Mouse (Mus musculus) hindbrain, embryonic 15.5 days (tissue): ENCODE measurements at regions not wholly inside any gene's neighbourhood (a gene's known extent, or its start where the extent isn't known, plus 50 kb on each side); places are given as distances from the start of the nearest gene placed in this dataset.

ENCODE experiments used
- ATAC-seq: fragments of 200-750 bp; cut with Nextera tagmentation; 2 replicates; pipeline ENCODE4 v1.8.0; 2017; ENCODE audit warnings: low read depth, moderate number of reproducible peaks, moderate TSS enrichment; ENCODE audit not compliant: low FRiP score
- H3K27ac ChIP-seq: fragments of 300-500 bp; sonication (generic); replicated peaks from 2 replicates; pipeline ENCODE4 v1.5.1; 2015; ENCODE audit warnings: mild to moderate bottlenecking, inconsistent platforms
- H3K27me3 ChIP-seq: fragments of 300-500 bp; sonication (generic); 2 replicates; pipeline ENCODE4 v1.6.1; 2015; ENCODE audit warnings: control low read depth, inconsistent platforms
- H3K36me3 ChIP-seq: fragments of 300-500 bp; sonication (generic); 2 replicates; pipeline ENCODE4 v1.6.1; 2015; ENCODE audit warnings: control low read depth, inconsistent platforms
- H3K4me1 ChIP-seq: fragments of 300-500 bp; sonication (generic); replicated peaks from 2 replicates; pipeline ENCODE4 v1.6.1; 2015; ENCODE audit warnings: control low read depth, inconsistent platforms
- H3K4me2 ChIP-seq: fragments of 300-500 bp; sonication (generic); 2 replicates; pipeline ENCODE4 v1.6.1; 2015; ENCODE audit warnings: moderate library complexity, mild to moderate bottlenecking, inconsistent platforms
- H3K4me3 ChIP-seq: fragments of 300-500 bp; sonication (generic); 2 replicates; pipeline ENCODE4 v1.5.1; 2015; ENCODE audit warnings: mild to moderate bottlenecking, inconsistent platforms
- H3K9ac ChIP-seq: fragments of 300-500 bp; sonication (generic); 2 replicates; pipeline ENCODE4 v1.6.1; 2015; ENCODE audit warnings: inconsistent platforms
- H3K9me3 ChIP-seq: fragments of 300-500 bp; sonication (generic); 2 replicates; pipeline ENCODE4 v1.6.1; 2016; ENCODE audit warnings: control low read depth, inconsistent platforms
- WGBS: fragments of 180-500 bp; shearing (Covaris S2); methylation state at CpG from one replicate; pipeline ENCODE4 v1.1.7; 2015; 5-methylcytosine and 5-hydroxymethylcytosine counted together

DNA sequence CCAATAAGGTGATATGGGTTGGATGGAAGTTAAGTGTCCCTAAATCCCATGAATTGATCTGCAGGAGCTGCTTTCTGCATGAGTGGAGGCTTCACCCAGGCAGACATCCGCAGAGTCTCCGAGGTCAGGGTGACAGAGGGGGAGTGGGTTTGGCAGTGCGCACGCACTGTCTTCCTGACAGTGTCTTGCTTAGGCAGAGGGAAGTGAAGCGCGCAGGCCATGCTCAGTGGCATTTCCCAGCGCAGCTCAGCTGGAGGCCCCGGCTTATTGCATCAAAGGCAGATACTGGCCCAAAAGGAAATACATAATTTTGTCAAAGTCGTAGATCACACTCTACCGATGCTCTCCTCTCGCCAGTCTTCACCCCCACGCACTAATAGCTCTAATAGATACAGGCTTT, 252.7 kb upstream of the Dnajc24 start:
- WGBS = 26% methylated on average over 12 of the region's 12 CpGs
- no peaks in the 10 kb centered on the region for H3K36me3 ChIP-seq
- H3K27me3 ChIP-seq = no peaks in the 10 kb centered on the region
- no peaks in the 10 kb centered on the region for H3K9me3 ChIP-seq
- 0 out of 2 replicates have a peak overlapping the region, but pooled peaks have one; percentile 19 for H3K4me2 ChIP-seq
- H3K9ac ChIP-seq = no peak overlapping the region
- no peak overlapping the region for H3K4me3 ChIP-seq
- 0 out of 2 replicates have a peak, but pooled peaks have one; percentile 59 for ATAC-seq
- H3K27ac ChIP-seq = no peak overlapping the region
- peaks cover 7% of the 10 kb centered on the region for H3K4me1 ChIP-seq

DNA sequence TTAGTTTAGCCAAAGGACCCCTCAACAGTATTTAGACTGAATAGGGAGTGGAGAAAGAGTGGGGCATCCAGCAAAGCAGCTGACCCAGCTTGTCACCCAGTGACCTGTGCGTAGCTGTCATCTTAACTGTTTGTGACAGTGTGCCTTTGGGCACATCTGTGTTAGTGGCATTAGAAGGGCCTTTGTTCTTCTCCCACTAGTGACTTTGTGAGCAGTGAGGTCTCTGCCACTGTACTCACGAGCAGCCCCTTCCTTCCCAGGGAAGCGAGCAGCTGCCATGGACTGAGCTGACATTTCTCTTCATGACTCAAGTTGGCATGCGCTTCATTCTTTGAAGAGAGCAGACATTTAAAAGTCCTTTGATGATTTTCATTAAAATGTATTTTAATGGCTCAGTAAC, 231.0 kb upstream of the Dnajc24 start:
- Histone ChIP-seq H3K4me3 (no peak overlapping the region), H3K4me1 (no peaks in the 10 kb centered on the region), H3K36me3 (no peaks in the 10 kb centered on the region), H3K27ac (no peak overlapping the region), H3K9ac (no peak overlapping the region), H3K9me3 (no peaks in the 10 kb centered on the region), H3K27me3 (no peaks in the 10 kb centered on the region), H3K4me2 (no peak overlapping the region)
- no peak for ATAC-seq
- WGBS = 63% methylated on average over 4 of the region's 4 CpGs

GRCm38 (mm10) chr2:106231136-106231535, 227.8 kb upstream of the Dnajc24 start:
- H3K4me2 ChIP-seq = no peak overlapping the region
- no peaks in the 10 kb centered on the region for H3K9me3 ChIP-seq
- peak; percentile 78 for ATAC-seq
- H3K9ac ChIP-seq = no peak overlapping the region
- H3K36me3 ChIP-seq = no peaks in the 10 kb centered on the region
- no peak overlapping the region for H3K27ac ChIP-seq
- H3K27me3 ChIP-seq = no peaks in the 10 kb centered on the region
- WGBS = 69% methylated on average over 5 of the region's 5 CpGs
- H3K4me1 ChIP-seq = no peaks in the 10 kb centered on the region
- H3K4me3 ChIP-seq = no peak overlapping the region

- no peaks in the 10 kb centered on the region for H3K9me3 ChIP-seq
- no peaks in the 10 kb centered on the region for H3K36me3 ChIP-seq
- H3K4me2 ChIP-seq = no peak overlapping the region
- no peaks in the 10 kb centered on the region for H3K27me3 ChIP-seq
- H3K9ac ChIP-seq = no peak overlapping the region
- no peak overlapping the region for H3K4me3 ChIP-seq
- no peaks in the 10 kb centered on the region for H3K4me1 ChIP-seq
- ATAC-seq = no peak
- no peak overlapping the region for H3K27ac ChIP-seq
- WGBS = 83% methylated on average over 3 of the region's 3 CpGs
Measured at GRCm38 (mm10) chr2:106230021-106230420, 226.7 kb upstream of the Dnajc24 start.

DNA sequence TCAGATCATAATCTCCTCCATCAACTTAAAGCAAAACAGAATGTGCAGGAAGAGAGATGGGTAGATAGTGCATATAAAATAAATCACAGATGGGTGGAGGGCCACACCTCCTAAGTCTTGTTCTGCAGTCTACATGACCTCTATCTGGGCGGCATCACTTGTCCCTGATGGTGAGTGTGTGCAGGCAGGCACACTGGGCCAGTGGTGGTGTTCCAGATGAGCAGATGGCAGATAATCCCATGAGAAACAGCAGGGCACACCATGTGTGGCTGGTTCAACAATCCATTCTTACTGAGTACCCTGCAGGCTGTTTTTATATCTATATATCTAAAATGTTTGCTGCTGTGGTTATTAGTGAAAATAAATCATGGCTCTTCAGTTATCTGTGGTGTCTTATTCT, 224.9 kb upstream of the Dnajc24 start:
- H3K4me3 ChIP-seq = no peak overlapping the region
- WGBS = 79% methylated on average over 1 of the region's 1 CpGs
- H3K9ac ChIP-seq = no peak overlapping the region
- H3K4me2 ChIP-seq = no peak overlapping the region
- no peak for ATAC-seq
- H3K36me3 ChIP-seq = no peaks in the 10 kb centered on the region
- H3K4me1 ChIP-seq = no peaks in the 10 kb centered on the region
- H3K9me3 ChIP-seq = no peaks in the 10 kb centered on the region
- H3K27me3 ChIP-seq = no peaks in the 10 kb centered on the region
- no peak overlapping the region for H3K27ac ChIP-seq

GRCm38 (mm10) chr2:106216169-106216568, 212.8 kb upstream of the Dnajc24 start:
- ATAC-seq = no peak
- 79% methylated on average over 3 of the region's 3 CpGs for WGBS
- H3K4me1 ChIP-seq = no peaks in the 10 kb centered on the region
- H3K9me3 ChIP-seq = no peaks in the 10 kb centered on the region
- H3K27ac ChIP-seq = no peak overlapping the region
- H3K36me3 ChIP-seq = no peaks in the 10 kb centered on the region
- H3K4me3 ChIP-seq = no peak overlapping the region
- H3K9ac ChIP-seq = no peak overlapping the region
- no peak overlapping the region for H3K4me2 ChIP-seq
- H3K27me3 ChIP-seq = no peaks in the 10 kb centered on the region

- H3K9me3 ChIP-seq = no peaks in the 10 kb centered on the region
- H3K9ac ChIP-seq = no peak overlapping the region
- H3K4me1 ChIP-seq = no peaks in the 10 kb centered on the region
- H3K36me3 ChIP-seq = no peaks in the 10 kb centered on the region
- no peak overlapping the region for H3K27ac ChIP-seq
- H3K27me3 ChIP-seq = no peaks in the 10 kb centered on the region
- H3K4me3 ChIP-seq = no peak overlapping the region
- H3K4me2 ChIP-seq = no peak overlapping the region
- WGBS = 49% methylated on average over 4 of the region's 4 CpGs
- ATAC-seq = no peak
Measured at GRCm38 (mm10) chr2:106213740-106214139, 210.4 kb upstream of the Dnajc24 start.

DNA sequence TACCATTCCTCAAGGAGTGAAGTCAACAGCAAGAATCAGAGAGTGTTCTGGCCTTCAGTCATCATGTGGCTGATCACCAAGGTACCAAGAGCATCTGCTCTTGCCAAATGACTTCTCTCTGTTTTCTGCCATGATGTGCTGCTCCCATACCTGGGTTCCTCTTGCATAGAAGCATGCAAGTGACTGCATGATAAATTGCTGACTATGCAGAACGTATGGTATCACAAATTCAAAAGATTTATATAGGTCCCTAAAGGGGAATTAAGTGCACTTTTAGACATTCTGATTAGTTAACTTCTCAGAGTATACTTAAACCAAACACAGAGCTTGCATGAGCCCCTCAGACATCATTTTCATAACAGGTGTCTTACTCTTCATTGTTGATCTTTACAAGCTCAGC, 207.4 kb upstream of the Dnajc24 start:
- Histone ChIP-seq H3K36me3 (no peaks in the 10 kb centered on the region), H3K4me1 (no peaks in the 10 kb centered on the region)
- WGBS = 87% methylated on average over 1 of the region's 1 CpGs

DNA sequence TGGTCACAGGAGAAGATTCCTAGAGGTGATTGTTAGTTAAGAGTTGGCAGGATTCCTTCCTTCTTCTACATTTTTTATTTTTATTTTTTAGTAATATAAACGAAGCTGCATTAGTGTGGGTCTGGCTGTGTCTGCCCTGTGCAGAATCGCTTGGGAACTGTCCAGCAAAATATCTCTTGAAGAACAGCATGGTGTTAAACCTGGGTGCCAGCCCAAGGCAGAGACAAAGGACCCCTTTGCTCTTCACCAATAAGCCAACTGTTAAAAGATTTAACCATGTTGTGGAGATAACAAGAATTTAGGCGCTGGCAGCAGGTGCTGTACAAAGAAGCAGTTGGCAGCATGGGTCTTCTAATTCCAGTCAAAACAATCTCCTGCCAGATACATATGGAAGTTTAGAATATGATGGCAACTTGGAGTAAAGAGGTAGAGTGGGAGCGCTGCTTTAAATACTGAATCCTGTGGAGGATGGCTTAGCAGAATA, 205.5 kb upstream of the Dnajc24 start:
- no peak for ATAC-seq
- H3K9ac ChIP-seq = no peak overlapping the region
- no peak overlapping the region for H3K4me3 ChIP-seq
- H3K9me3 ChIP-seq = no peaks in the 10 kb centered on the region
- H3K4me1 ChIP-seq = no peaks in the 10 kb centered on the region
- no peak overlapping the region for H3K4me2 ChIP-seq
- no peaks in the 10 kb centered on the region for H3K36me3 ChIP-seq
- no peak overlapping the region for H3K27ac ChIP-seq
- H3K27me3 ChIP-seq = no peaks in the 10 kb centered on the region
- 71% methylated on average over 4 of the region's 4 CpGs for WGBS

More for the DNA sequence above, 207.4 kb upstream of the Dnajc24 start:
- Histone ChIP-seq H3K4me2 (no peak overlapping the region), H3K9me3 (no peaks in the 10 kb centered on the region), H3K9ac (no peak overlapping the region), H3K27ac (no peak overlapping the region), H3K27me3 (no peaks in the 10 kb centered on the region), H3K4me3 (no peak overlapping the region)
- no peak for ATAC-seq

DNA sequence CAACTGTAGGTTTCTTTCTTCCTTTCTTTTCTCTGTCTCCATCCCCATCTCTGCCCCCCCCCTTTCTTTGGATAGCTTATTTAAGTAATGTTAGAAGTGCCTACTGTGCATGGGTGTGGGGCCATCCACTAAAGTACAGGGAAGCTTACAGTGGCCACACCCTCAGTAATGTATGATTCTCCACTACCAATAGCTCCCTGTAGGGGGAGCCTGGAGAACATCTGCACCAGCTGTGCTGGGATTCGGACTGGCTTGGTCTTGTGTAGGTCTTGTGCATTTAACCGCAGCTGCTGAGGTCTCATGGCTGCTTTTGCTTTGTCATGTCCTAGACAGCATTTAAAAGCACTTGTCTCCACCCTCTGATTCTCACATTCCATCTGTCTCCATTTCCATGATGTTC, 196.8 kb upstream of the Dnajc24 start:
- no peak for ATAC-seq
- no peaks in the 10 kb centered on the region for H3K36me3 ChIP-seq
- peaks cover 6% of the 10 kb centered on the region; the same call in 1 of the 2 replicates for H3K4me1 ChIP-seq

DNA sequence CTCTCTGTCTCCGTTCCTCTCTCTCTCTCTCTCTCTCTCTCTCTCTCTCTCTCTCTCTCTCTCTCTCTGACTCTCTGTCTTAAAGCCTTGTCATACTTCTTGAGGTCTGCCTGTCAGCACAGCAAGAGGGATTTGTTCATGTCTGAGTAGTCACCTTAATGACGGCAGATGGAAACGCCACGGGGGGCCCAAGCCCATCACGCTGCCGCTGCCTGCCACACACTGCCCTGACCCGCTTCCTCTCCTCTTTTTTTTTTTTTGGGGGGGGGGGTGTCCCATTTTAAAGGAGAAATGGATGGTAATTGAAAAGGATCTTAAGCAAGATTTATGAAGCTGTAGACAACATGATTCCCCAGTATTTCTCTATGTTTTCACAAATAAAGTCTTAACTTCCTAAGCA, 191.8 kb upstream of the Dnajc24 start:
- H3K27me3 ChIP-seq = peaks cover 7% of the 10 kb centered on the region; the same call in 1 of the 2 replicates
- peak overlapping the region; percentile 36; the same call in 1 of the 2 replicates for H3K4me3 ChIP-seq
- no peak for ATAC-seq
- WGBS = 6% methylated on average over 7 of the region's 7 CpGs
- no peaks in the 10 kb centered on the region for H3K9me3 ChIP-seq
- H3K9ac ChIP-seq = 0 out of 2 replicates have a peak overlapping the region, but pooled peaks have one; percentile 31
- peak overlapping the region; percentile 66 for H3K4me2 ChIP-seq
- no peaks in the 10 kb centered on the region for H3K36me3 ChIP-seq
- no peak overlapping the region for H3K27ac ChIP-seq
- peaks cover 21% of the 10 kb centered on the region for H3K4me1 ChIP-seq

More for the DNA sequence above, 196.8 kb upstream of the Dnajc24 start:
- H3K4me2 ChIP-seq = no peak overlapping the region
- no peak overlapping the region for H3K9ac ChIP-seq
- no peaks in the 10 kb centered on the region for H3K27me3 ChIP-seq
- 96% methylated on average over 2 of the region's 2 CpGs for WGBS
- no peaks in the 10 kb centered on the region for H3K9me3 ChIP-seq
- no peak overlapping the region for H3K4me3 ChIP-seq
- H3K27ac ChIP-seq = no peak overlapping the region

DNA sequence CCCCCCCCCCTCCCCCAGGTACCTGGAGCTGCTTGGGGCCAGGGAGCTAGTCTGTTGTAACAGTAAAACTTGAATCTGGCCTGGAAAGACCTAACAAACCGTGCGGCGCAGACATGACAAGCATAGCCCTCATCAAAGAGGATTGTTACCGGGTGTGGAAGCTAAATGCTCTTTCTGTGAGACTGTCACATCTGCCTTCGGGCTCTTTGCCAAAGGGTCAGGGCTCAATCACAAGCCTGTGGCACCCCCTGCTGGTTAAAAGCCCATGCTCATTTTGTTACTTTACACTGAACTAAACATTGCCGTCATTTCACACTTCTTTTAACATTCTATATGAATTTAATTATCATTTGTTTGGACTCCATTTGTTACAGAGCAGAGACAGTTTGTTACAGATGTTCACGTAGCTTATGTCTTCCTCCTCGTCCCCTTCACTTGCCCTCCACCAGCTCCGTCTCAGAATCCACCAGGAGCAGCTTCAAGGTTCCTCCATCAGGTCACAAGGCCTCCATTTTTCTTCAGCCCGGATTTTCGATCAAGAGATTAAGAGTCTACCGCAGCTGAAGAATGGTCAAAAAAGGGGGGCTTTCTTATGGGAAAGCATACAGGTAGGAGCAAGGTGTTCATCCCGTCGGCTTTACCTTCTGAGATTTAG, 191.1 kb upstream of the Dnajc24 start:
- no peaks in the 10 kb centered on the region for H3K36me3 ChIP-seq
- WGBS = 8% methylated on average over 14 of the region's 14 CpGs
- peak overlapping the region; percentile 66 for H3K4me2 ChIP-seq
- peak overlapping the region; percentile 36 for H3K4me3 ChIP-seq
- peaks cover 21% of the 10 kb centered on the region for H3K4me1 ChIP-seq
- peak overlapping the region; percentile 63 for H3K27ac ChIP-seq
- peaks cover 7% of the 10 kb centered on the region; the same call in 1 of the 2 replicates for H3K27me3 ChIP-seq
- no peaks in the 10 kb centered on the region for H3K9me3 ChIP-seq
- peak; percentile 88 for ATAC-seq
- H3K9ac ChIP-seq = peak overlapping the region; percentile 40
